Mouse (Mus musculus): Measurements from ENCODE around the gene P2rx7. TPM values are rescaled to one million over a fixed set of nuclear protein-coding genes. Genes with fewer than 3 reads are reported as not detected.
A peak's percentile ranks its signal among the peaks of the same experiment; 100 is the strongest.

Gene P2rx7
- polyA plus RNA-seq (2017; shearing (Covaris generic)): 10 to 100 TPM; 62.3 to 85.8 TPM

GRCm38 (mm10) chr5:122643701-122644100 lies at the start of gene P2rx7:
TSS of gene P2rx7 (plus strand) at chr5:122643911.
- no peak for ATAC-seq

GRCm38 (mm10) chr5:122595470-122595869 lies 48.2 kb upstream of the P2rx7 start:
- no peak for ATAC-seq

GRCm38 (mm10) chr5:122602233-122602632 lies 41.5 kb upstream of the P2rx7 start:
- peak; percentile 96 for ATAC-seq

DNA sequence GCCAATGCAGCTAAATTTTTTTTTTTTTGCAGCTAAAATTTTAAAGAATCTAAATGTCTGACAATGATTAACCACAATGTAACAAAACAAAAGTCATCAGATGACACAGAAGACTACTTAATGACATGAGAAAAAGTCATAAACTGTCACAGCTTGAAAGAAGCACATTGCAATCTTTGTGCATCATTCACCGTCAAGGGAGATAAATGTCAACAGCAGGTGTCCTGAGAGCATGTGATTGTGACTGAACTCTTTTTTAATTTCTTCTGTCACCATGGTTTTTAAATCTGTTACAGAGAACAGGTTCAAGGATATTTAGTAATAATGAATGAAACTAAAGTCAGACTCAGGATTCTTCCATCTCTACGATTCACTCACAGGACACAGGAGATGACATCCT lies 38.8 kb upstream of the P2rx7 start:
- no peak for ATAC-seq

GRCm38 (mm10) chr5:122611651-122612050 lies 32.1 kb upstream of the P2rx7 start:
- no peak for ATAC-seq

DNA sequence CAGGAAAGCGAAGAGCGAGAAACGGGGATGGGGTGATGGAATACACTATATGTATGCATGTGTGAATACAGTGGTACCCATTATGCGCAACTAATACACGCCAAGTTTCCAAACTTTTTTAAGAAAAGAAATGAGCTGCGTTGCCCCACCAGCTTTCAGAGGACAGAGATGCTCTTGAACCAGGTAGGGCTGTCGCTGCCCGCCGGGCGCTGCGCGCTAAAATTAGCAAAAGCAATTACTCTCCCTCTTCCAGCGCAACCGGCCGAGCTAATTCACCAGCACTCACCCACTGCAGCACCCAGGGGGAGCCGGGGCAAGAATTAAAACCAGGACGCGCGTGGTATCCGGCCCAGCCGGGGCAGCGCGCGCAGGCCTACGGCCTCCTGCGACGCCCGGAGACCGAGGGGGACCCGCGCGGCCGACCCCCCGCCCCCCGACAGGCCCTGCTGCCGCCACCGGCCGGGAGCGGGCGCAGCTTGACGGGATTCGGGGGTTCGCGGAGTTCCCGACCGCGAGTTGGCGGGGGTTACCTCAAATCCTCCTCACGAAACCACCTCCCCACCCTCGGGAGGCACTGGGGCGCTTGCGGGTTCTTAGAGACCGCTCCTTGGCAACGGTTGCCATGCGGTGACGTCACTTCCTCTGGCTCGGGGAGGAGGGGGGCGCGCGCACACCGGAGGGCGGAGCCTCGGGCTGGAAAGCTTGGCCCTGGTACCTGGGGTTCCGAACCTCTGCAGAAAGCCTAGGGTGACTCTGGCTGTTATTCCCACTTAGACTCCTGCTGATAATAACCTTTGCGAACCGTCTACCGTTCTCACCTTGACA lies 29.6 kb upstream of the P2rx7 start, which contains the start of gene Ift81:
Gene Ift81 (minus strand): TSS at position 611 of the 825 bp plus-strand sequence.
- peak; percentile 98 for ATAC-seq

DNA sequence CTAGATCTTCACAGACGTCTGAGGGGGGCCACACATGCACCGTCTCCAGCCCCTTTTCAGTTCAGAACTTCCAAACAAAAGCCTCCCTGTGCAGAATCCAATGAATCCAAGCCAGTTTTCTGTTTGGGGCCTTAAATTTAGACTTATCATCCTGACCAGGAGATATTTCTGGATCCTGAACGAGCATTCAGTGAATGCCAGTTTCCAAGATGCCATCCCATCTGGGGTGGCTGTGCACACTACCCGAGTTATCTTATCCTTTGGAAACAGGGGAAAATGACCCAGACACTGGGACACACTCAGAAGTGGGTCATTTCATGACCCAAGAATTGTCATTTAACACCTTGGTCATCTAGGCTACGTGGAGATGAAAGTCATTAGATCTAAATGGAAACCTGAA lies 26.0 kb upstream of the P2rx7 start:
- no peak for ATAC-seq

GRCm38 (mm10) chr5:122619686-122620296 lies 23.9 kb upstream of the P2rx7 start:
- no peak for ATAC-seq

DNA sequence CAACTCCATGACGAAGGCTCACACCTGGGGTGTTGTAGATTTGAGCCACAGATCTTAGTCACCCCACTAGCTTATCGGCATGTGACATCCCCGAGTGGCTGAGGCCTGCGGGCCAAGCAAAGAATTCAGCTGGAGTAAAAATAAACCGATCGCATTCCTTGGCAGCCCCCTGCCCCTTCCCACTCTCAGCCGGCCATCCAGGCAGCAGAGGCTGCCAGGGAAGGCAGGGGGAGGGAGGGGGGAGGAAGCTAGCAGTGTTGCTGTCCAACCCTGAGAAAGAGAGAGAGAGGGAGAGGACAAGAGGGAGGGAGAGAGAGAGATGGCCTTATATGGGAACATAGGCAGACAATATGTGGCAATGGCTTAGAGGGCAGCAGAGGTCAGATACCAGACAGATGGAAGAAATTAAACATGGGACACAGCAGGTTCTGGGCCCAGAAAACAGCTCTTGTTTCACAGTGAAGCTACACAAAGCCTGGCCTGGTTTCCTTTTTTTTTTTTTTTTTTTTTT lies 22.3 kb upstream of the P2rx7 start:
- no peak for ATAC-seq

GRCm38 (mm10) chr5:122622526-122622925 lies 21.2 kb upstream of the P2rx7 start:
- no peak for ATAC-seq

DNA sequence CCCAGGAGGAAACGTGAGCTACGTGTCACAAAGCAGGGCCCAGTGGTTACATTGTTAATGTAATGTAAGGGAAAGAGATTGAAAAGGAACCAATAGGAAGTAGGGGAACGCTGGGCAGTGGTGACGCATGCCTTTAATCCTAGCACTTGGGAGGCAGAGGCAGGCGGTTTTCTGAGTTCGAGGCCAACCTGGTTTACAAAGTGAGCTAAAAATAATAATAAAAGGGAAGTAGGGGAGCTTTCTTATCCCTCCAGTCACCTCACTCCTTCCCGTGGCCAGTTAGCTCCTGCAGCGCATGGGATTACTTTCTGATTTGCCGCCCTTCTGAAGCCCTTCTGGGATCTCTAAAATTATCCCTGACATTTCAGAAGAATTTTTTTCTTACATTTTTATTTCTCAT lies 19.9 kb upstream of the P2rx7 start:
- no peak for ATAC-seq

DNA sequence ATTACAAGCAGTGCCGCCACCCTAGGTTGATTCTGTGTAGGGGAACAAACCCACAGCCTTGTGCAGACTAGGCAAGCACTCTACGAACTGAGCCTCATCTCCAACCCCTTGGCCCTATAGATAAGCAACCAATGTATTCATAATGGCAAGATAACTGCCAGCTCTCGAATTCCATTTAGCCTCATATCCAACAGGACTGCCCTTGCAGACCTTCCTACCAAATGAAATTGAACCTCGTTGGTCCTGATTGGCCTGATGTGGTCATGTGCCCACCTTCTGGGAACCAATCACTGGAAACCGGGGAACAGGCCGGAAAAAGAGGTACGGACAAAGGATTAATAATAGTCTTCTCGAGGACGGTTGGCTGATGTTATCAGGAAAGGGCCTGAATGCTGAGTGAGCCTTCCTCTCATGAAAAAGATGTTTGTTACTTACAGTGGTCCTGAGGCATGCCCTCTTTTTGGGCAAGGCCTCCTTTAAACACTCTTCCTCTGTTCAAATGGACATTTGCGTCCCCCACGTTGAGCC lies 18.7 kb upstream of the P2rx7 start:
- no peak for ATAC-seq

- ATAC-seq: no peak
Observed at GRCm38 (mm10) chr5:122625565-122626252, 18.0 kb upstream of the P2rx7 start.

DNA sequence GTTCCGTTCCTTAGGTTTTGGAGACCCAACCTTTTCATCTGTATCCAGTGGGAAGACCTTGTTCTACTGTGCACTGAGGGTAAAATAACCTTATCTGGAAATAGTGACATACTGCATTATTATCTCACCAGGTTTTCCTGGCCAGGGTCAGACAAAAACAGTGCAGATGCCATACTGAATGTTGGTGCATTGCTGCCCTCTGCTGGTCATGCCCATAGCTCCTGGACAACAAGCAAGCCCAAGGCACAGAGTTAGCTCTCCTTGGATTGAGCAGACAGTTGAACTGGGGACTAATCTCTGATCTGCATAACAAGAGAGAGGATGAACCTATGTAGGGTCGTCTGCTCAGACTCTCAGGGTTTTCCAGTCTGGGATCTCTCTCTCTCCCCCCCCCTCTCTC lies 16.5 kb upstream of the P2rx7 start:
- ATAC-seq: peak; percentile 66

- no peak for ATAC-seq
Observed at GRCm38 (mm10) chr5:122635228-122635627, 8.5 kb upstream of the P2rx7 start.

- ATAC-seq: no peak
Observed at GRCm38 (mm10) chr5:122636308-122636707, 7.4 kb upstream of the P2rx7 start.

DNA sequence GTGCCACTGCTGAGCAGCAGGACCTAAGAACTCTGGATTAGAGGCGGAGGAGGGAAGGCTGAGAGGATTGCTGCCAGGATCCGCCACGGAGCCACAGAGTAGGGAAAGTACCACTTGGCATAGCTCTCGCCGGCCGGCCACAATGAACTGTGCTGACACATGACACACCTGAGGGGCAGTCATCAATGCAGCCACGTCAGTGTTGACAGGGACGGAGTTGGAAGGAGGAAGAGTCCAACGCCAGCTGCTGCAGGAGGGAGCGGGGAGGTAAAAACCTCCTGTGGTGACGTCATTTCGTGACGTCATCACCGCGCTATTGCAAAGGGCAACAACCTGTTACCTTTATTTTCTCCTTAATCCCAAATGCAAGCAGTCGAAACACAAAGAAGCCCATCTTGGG lies 6.8 kb upstream of the P2rx7 start:
- no peak for ATAC-seq

DNA sequence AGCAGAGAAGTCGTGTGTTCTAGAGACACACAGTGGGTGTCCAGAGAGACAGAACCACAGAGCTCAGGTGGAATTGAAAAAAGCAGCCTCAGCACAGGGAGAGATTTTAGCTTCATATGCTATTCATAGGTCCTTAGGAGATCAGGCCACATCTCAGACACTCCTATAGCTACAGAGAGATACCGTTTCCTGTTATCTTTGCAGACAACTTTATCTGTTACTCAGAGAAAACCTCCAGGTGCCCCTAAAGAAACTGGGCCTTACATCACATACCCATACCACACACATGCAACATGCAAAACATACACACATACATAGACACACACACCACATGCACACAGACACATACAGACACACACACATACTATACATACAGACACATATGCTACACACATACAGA lies 5.4 kb upstream of the P2rx7 start:
- ATAC-seq: no peak

- no peak for ATAC-seq
Observed at GRCm38 (mm10) chr5:122639517-122639916, 4.2 kb upstream of the P2rx7 start.

DNA sequence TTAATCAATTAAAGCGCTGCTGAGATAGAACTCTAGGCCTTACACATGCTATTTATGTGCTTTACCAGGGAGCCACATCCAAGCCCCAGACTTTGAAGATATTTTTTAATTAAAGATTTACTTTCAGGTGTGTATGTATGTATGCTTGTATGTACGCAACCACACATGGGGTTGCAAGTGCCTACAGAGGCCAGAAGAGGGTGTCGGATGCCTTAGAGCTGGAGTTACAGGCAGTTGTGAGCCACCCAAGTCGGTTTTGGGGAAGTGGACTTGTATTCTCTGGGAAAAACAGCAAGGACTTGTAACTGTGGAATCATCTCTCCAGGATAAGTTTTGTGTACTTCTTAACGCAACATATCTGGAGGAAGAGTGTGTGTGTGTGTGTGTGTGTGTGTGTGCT lies 3.7 kb upstream of the P2rx7 start:
- ATAC-seq: no peak

DNA sequence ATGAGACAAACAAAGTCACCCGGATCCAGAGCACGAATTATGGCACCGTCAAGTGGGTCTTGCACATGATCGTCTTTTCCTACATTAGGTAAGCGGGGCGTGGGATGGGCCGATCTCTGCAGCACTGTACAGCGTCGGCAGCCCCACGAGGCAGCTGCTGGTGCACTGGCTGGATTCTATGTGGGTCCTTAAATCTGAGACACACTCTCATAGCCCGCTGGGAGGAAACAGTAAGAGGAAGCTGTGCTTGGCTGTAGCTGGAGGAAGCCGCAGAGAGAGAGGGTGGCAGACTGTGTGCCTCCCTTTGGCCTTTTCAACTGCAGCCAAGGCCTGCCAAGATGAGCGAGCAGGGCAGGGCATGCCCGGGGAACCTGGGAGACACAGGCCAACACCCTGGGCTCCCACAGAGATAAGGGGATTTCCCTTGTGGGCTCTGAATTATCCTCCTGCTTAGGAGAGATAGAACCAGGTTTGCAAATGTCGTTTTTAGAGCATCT lies 448 bp downstream of the P2rx7 start:
- peak; percentile 18 for ATAC-seq

- peak; percentile 61 for ATAC-seq
Observed at GRCm38 (mm10) chr5:122645290-122645689, 1.6 kb downstream of the P2rx7 start.

DNA sequence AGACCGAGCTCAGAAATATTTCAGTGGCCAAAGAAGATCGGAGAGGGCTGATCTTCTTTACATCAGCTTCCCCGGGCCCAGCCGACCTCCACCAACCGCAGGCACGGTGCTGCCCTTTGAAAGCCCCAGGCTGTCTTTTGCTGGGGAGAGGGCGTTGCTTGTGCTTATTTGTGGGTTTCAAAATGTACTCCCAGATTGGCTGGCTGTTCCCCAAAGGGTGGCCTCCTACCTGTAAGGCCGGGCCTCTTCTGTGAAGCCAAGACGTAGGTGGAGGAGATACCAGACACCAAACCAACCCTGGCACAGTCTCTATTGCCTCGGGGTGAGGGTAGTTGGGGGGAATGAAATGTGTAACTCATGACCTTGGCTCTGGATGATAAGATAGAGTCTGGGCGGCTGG lies 2.3 kb downstream of the P2rx7 start:
- peak; percentile 58 for ATAC-seq
